Mouse (Mus musculus): ENCODE results near the gene Ephb3.
A peak's percentile ranks its signal among the peaks of the same experiment; 100 is the strongest.
"Not testable (repeated sequence)": the region's sequence is repeated elsewhere in the genome, so short reads cannot be mapped to it uniquely, and the experiment has no call there.

Ephb3 gene

DNA sequence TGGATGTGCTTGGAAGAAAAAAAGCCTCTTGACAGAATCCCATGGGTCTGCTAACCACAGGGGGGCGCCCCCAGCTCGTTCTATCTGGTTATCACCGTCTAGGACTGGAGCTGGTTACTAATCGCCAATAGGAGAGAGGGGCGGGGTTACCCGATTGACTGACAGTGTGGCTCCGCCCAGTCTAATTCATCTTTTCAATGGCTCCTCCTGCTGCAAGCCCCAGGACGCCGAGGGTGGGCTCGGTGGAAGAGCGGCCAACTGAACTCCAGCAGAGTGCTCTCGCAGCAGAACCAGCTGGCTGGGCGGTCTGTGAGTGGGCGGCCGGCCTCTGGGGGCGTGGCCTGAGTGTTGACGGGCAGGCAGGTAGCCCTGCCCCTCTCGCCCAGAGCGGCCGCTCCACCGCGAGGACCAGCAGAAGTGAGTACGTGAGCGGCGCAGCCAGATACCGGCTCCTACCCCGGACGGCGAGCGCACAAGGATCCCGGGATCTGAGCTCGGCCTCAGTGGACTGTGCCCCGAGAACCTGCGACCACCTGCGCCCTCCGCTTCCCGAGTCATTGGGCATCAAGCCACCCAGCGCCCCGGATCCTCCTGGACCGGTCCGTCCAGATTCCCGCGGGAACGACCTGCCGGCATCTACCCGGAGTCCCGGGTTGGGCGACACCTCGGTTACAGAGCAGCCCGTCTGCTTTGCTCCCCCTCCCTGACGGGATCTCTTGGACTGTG is at the start of gene Ephb3:
Gene Ephb3, plus strand, starts transcription at position 389 of the 726 bp plus-strand sequence.
- peak; percentile 98 for DNase-seq (ENCODE audit: low read depth, low spot score)

DNA sequence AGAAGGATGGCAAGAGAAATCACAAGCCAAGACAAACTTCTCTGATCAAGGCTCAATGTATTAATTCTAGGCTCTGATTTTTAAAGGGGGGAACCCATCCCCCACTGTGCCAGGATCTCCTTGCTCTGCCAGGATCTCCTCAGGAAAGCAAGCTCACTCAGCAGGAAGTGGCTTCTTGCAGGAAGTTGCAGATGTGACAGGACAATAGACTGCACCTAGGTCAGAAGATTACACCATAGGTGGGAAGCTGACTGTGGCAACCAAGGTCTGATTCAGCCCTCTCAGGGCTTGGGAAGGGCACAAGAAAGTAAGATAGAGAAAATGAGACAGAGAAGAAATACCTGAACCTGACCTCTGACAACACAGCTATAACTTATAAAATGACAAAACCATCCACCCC is 48.3 kb upstream of the Ephb3 start:
- DNase-seq (ENCODE audit: low read depth, low spot score), result not testable (repeated sequence)

DNA sequence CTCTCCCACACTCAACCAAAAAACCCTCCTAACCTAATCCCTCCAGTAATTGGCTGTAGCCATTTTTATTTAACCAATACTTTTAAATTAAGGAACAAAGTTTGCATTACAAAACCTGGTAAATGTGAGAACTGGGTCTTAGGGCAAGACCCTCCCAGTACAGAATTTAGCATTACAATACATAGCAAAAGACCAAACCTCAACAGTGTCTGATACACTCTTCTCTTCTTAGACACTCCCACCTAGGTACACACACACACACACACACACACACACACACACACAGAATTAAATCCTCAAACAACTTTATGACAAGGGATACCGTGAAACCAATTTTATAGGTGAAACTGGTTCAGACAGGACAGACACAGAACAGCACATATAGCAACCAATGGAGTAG is 45.3 kb upstream of the Ephb3 start:
- DNase-seq (ENCODE audit: low read depth, low spot score), result not testable (repeated sequence)

DNA sequence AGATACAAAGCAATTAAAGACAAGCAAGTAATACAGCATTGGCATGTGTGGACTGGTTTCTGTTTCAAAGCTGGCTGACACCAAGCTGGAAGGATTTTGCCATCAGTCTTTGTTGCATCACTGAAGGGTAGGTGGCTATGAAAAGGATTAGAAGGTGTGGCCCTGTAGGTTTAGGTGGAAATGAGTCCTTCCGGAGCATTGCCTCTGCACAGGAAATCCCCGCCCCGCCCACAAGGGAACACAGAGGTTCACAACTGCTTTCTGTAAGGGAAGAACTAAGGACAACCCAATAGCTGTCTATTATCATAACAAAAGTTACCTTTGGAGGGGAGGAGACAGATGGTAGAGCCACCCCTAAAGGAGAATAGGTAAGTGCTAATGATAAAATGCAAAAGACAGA is 41.1 kb upstream of the Ephb3 start:
- DNase-seq (ENCODE audit: low read depth, low spot score), result not testable (repeated sequence)

DNA sequence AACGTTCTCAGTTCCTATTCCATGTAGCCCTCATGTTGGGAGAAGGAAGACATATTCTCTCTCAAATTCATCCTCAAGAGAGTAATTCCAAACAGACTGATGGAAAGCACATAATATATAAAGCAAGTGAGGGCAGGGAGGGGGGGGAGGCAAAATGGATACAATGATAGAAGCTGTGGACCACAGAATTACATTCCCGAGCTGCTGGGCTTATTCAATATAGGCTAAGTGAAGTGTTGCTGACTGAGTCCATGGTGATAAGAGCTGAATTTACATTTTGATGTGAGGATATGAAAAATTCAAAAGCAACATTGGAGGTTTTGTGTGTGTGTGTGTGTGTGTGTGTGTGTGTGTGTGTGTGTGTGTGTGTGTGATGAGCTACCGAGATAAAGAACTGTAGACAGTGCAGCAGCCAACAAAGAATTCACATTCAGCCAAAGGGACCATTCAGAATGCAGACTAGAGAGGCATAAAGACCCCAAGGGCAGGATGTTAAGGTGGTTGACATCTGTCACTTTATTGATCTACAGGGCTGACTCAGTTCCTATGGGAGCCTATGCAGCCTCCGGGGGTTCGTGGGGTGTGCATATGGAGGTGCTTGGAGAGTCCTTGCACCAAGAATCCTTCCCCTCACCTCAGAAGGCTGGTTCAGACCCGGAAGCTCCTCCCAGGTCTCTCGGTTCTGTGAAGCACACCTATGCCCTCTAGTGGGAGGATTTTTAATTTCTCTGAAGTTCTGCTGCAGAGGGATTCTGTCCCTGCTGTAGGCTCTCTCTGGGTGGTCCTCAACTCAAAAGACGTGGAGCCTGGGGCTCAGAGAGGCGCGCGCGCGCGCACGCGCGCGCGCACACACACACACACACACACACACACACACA is 39.0 kb upstream of the Ephb3 start:
- not testable (repeated sequence) for DNase-seq (ENCODE audit: low read depth, low spot score)

DNA sequence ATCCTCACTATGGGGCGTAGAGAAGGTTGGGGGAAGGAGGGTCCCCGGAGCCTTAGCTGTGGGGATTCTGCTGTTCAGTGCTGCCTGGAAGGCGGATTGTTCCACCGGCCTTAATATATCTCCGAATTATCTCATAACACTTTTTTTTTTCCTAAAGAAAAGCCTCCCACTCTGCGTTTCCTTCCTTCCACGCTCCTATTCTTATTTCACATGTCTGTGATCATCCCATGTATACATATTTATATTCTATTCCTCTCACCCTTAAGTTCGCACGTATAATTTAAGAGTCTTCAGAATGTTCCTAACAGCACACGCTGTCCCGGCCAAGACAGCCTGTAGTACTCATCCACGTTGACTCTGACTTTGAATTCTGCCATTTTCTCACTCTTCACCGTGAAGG is 35.8 kb upstream of the Ephb3 start:
- no peak for DNase-seq (ENCODE audit: low read depth, low spot score)

DNA sequence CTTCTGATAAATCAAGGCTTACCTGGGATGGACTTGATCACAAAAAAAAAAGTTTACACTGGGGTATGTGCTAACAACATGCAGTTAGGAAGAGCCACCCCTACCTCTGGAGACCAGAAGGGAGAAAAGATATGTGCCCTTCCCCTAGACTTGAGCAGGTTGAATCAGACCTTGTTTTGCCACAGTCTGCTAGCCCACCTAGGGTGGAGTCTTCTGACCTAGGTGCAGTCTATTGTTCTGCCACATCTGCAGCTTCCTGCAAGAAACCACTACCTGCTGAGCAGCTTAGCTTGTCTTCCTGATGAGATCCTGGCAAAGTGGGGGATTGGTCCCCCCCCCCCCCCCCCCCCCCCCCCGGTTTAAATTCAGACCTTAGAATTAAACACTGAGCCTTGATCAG is 29.3 kb upstream of the Ephb3 start:
- DNase-seq (ENCODE audit: low read depth, low spot score), result no peak

DNA sequence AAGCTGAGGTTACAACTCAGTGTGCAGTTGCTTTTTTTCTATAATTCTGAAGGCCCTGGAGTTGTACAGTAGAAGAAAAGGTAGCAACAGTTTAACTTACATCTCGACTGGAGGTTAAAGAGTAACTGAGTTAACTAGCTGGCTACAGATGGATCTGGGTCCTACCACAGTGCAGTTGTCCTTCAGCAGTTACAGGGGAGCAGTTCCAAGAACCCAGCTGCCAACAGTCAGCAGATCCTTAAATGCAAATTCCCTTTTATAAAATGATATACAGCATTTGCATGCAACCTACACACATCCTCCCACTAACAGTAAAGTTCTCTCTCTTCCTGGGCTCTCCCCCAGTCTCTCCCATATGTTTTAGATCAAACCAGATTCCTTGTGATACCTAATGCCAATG is 22.4 kb upstream of the Ephb3 start:
- DNase-seq (ENCODE audit: low read depth, low spot score), result no peak

DNA sequence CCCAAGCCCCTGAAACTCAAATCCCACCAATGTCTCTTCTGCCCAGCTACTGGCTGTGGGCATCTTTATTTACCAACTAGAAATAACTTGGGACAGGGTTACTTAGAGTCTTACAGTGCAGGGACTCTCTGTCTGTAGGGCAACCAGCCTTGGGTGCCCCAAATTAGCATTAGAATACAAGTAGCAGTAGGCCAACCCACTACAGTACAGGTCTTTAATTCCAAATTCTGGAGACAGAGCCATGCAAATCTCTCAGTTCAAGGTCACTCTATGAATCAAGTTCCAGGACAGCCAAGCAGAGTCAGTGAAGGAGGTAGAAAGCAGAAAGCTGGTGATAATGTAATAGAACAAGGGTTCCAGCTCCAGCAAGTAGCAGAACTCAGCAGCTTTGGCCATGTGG is 19.9 kb upstream of the Ephb3 start:
- DNase-seq (ENCODE audit: low read depth, low spot score), result no peak

DNA sequence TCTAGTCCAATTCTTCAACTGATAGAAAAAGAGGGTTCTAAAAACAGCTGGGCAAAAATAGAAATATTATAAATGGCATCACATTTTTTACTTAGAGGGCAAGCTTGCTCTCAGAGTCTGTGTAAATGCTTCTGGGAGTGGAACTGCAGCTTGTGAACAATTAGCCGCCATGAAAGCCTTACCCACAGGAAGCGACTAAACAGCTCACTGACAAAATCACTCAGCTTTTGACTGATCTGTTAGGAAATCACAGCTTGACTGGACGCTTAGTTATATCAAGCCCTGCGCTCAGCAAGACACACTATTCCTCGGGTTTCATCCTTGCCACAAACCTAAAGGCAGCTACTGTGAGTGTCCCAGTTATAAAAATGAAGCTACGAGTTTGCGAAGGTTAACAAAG is 17.0 kb upstream of the Ephb3 start:
- DNase-seq (ENCODE audit: low read depth, low spot score), result no peak

DNA sequence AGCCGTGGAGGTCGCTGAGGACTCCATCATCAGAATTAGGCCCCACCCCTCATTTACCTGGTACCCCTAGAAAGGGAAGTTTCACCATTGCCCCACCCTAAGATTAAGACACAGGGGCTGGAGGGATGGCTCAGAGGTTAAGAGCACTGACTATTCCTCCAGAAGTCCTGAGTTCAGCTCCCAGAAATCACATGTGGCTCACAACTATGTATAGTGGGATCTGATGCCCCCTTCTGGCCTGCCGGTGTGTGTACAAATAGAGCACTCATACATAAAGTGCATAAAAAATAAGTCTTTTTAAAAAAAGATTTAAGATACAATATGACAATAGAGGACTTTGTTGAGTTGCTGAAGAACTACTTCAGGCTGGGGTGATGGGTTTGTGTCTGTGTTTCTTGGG is 16.2 kb upstream of the Ephb3 start:
- DNase-seq (ENCODE audit: low read depth, low spot score), result no peak

DNA sequence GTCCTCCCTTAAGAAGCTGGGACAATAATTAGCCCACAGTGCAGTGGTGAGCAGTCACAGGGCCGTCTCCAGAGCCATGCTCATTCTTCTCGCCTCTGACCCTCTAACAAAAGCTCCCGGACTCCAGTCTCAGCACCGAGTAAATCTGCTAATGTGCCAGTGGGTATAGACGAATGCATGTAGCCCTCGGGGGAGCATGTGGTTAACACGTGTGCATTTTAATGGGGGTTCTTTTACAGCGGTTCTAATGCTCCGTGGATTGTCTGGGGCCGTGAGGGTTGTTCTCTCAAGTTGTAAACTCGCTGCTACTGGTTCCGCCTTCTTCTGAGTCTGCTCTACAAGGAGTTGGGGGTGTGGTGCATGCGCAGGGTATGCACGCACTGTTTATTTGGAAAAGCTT is 13.0 kb upstream of the Ephb3 start:
- no peak for DNase-seq (ENCODE audit: low read depth, low spot score)

DNA sequence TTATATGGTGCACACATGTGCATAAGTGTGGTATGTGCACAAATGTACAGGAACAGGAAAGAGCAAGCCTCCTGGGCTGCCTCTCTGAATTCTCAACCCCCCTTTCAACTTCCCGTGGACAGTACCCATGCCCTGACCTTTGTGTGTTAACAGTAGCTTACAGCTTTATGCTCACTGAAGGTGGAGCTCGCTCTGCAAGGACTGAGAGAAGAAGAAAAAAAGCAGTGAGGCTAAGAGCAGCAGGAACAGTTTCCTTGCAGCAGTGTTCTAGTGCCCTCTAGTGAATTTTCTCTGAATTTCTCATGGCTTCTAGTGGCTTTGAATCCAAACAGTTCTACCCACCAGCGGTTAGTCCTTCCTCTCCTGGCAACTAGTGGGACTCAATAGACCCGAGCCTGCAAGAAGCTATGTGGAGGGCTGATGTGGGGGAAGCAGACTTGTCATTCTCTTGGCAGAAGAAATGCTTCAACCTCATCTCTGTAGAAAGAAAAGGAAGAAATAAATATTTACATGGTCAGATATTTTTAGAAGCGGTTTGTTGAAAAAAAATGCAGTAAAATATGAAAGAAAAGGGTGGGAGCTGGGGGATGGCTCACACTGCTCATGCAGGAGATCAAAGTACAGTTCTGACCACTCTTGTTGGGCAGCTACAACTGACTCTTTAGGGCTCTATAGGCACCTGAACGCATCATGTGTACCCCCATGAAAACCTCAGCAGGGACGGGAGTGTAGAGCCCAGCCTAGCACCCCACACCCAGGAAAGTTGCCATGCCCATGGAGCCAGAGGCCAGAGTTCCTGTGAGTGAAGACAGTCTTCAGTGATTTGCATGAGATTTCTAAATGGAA is 11.8 kb upstream of the Ephb3 start:
- peak; percentile 66 for DNase-seq (ENCODE audit: low read depth, low spot score)

DNA sequence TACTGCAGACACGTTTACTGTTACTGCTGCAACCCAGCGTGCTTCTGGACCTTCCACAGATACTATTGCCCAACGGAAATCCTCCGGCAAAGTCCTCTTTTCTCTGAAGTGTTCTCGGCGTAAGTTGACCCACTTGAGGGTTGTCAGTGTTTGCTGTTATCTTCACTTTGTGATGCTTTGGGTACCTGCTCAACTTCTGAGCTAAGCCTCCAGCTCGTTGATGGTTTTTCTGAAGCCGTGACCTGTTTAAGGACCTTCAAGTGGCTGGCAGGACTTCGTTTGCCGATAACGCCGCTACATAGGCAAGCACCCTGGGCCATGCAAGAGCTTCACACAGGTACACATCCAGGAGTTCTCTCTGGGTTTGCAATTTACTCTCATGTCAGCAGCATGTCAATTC is 10.4 kb upstream of the Ephb3 start:
- no peak for DNase-seq (ENCODE audit: low read depth, low spot score)

DNA sequence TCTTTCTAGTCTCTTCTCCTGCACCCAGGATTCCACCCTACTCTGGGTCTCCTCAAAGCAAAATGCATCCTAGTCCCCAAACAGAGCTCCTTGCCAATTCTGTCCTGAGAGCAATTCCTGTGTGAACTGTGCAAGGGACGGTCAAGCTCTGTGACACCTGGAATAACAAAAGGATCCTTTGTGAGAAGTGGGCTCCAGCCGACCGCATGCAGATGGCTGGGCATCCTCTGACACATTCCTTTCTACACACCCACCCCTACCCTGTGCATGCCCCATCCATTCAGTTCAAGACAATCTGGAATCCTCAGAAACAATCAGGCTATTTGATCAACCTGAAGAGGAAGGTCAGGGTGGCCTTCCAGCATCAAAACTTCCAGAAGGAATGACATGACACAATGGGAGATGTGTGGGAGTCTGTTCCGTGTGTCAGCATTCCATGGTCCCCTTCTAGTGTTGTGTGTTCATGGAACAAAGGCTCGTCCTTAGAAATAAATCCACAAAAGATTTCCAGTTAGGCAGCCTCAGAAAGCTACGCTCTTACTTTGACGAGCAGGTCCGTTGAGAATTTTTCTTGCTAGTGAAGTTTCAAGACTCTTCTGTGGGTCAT is 9.2 kb upstream of the Ephb3 start:
- no peak for DNase-seq (ENCODE audit: low read depth, low spot score)

DNA sequence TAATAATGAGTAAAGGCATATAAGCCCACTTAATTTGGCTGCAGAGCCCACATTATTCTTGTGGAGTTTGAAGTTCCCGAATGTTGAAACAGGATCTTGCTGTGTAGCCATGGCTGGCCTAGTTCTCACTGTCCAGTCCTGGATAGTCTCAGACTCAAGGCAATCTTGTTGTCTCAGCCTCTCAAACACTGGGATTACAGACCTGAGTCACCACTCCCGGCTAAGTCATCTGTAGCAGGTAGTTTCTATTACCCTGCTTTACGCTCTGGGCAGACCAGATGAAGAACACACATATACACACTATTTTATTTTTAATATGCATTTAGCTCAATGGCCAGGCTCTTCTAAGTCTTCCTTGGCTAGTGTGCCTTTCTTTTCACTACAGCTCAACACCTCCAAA is 8.0 kb upstream of the Ephb3 start:
- DNase-seq (ENCODE audit: low read depth, low spot score), result no peak

DNA sequence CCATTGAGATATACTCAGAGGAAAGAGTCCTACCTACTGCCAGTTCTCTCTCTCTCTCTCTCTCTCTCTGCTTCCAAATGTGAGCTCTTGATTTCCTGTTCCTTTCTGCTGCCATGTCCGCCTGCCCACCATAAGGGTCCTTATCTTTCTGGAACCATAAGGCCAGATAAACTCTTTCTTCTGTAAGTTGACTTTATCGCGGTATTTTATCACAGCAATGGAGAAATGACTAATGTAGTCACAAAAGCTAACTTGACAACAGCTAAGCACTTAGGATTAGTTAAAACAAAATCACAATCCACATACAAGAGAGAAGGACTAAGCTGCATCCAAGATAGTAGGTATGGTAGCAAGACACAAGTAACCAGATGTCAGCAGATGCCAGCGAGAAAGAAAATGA is 7.0 kb upstream of the Ephb3 start:
- DNase-seq (ENCODE audit: low read depth, low spot score), result no peak

DNA sequence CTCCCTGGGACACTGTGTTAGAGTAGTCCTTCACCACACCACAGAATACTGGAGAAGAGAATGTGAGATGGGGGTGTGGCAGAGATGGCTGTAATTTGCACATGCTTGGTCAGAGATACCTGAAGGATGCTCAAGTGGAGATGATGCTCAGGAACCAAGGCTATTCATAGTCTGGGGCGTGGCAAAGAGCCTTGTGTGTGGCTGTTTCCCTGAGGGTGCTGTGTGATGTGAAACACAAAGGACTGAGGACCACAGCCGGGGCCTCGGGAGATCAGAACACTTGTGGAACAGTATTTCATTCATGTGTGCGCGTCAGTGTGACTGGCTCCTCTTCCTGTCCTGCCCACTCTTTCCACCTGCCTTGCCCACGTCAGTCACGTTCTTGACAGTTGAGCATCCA is 6.5 kb upstream of the Ephb3 start:
- no peak for DNase-seq (ENCODE audit: low read depth, low spot score)

DNA sequence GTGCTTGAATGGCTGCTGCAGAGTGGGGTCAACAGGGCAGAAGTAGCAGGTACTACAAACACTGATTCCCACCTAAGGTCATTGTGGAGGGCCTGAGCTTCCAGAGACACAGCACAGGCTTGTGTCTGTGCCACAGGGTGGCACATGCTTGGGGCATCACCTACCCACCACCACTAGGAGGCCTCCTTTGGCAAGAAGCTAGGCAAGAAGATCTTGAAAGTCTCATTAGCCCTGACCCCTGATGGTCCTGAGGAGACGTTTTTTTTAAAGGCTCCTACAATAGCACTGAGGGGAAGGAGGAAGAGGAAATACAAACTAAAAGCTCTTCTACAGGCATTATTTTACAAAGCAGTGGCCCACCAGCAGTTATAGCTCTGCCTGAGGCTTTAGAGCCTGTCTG is 6.0 kb upstream of the Ephb3 start:
- DNase-seq (ENCODE audit: low read depth, low spot score), result no peak

DNA sequence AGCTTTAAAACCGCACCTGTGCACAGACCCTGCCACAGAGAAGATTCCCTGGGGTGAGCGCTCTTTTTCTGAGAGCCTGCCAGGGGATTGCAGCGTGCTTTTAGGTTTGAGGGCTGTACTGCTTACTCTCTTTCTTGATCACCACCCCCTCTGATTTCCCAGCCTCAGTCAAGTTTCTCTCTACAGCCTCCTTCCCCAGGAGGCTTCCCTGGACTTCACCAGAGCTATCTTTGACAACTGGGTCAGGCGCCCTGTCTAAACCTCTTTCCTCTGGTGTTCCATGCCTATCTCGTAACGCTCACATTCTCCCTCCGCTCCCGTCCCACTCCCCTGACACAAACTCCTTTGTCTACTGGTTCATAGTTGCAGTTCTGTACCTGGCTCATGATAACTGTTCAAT is 5.1 kb upstream of the Ephb3 start:
- DNase-seq (ENCODE audit: low read depth, low spot score), result no peak

DNA sequence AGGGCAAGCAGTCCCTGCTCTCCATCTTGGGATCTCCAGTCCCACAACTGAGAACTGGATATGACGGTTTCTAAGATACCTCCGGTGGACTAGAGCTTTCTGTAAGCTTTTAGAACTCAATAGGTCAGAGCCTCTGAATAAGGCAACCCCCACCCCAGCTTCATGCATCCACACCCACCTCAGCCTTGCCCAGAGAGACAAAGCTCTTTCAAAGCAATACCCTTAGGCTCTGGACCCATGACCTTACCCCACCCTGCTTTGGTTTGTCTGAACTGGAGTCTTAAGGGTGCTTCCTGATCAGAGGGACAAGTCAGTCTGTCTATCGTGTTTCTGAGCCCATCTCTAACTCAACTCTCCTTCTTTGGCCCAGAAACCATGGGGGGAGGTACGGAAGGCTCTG is 1.8 kb upstream of the Ephb3 start:
- no peak for DNase-seq (ENCODE audit: low read depth, low spot score)

All from retina, postnatal 7 days (tissue).